Mouse (Mus musculus): Measurements from ENCODE around the gene Shld2. TPM values are rescaled to one million over a fixed set of nuclear protein-coding genes. Genes with fewer than 3 reads are reported as not detected.
"Not testable (repeated sequence)": the region's sequence is repeated elsewhere in the genome, so short reads cannot be mapped to it uniquely, and the experiment has no call there.

Shld2 gene
- polyA plus RNA-seq, 1 experiment from 2014 or later: 9.7 TPM

GRCm38 (mm10) chr14:34316346-34316745, 6.1 kb upstream of the Shld2 start:
- Histone ChIP-seq H3K4me1 (peaks cover 18% of the 10 kb centered on the region), H3K4me2 (no peak overlapping the region), H3K27me3 (replicated peaks) (no peaks in the 10 kb centered on the region), H3K4me3 (no peak overlapping the region), H3K9me3 (replicated peaks) (no peaks in the 10 kb centered on the region), H3K9ac (no peak overlapping the region), H3K27ac (no peak overlapping the region), H3K36me3 (peaks cover 23% of the 10 kb centered on the region)
- ATAC-seq: no peak
- 79% methylated on average over 2 of the region's 2 CpGs for WGBS (ENCODE audit: insufficient replicate concordance)

- Histone ChIP-seq H3K4me2 (peak overlapping the region; percentile 39), H3K27ac (no peak overlapping the region), H3K4me1 (peaks cover 25% of the 10 kb centered on the region), H3K9me3 (replicated peaks) (no peaks in the 10 kb centered on the region), H3K27me3 (replicated peaks) (no peaks in the 10 kb centered on the region), H3K36me3 (peaks cover 12% of the 10 kb centered on the region), H3K9ac (no peak overlapping the region), H3K4me3 (peak overlapping the region; percentile 91; the same call in 1 of the 2 replicates)
- no peak for ATAC-seq
- 69% methylated on average over 3 of the region's 3 CpGs for WGBS (ENCODE audit: insufficient replicate concordance)
These were observed 4.5 kb upstream of the Shld2 start for GRCm38 (mm10) chr14:34314796-34315195.

GRCm38 (mm10) chr14:34314383-34314782, 4.1 kb upstream of the Shld2 start:
- H3K4me3 ChIP-seq: peak overlapping the region; percentile 91; the same call in 1 of the 2 replicates
- not testable (repeated sequence) for H3K36me3 ChIP-seq; H3K9ac ChIP-seq; H3K27me3 ChIP-seq (replicated peaks); H3K9me3 ChIP-seq (replicated peaks); ATAC-seq; H3K27ac ChIP-seq
- 61% methylated on average over 8 of the region's 8 CpGs for WGBS (ENCODE audit: insufficient replicate concordance)
- H3K4me2 ChIP-seq: peak overlapping the region; percentile 39
- peaks cover 29% of the 10 kb centered on the region for H3K4me1 ChIP-seq

- no peaks in the 10 kb centered on the region for H3K27me3 ChIP-seq (replicated peaks)
- ATAC-seq: no peak
- peaks cover 32% of the 10 kb centered on the region for H3K4me1 ChIP-seq
- WGBS (ENCODE audit: insufficient replicate concordance): 53% methylated on average over 3 of the region's 3 CpGs
- H3K9me3 ChIP-seq (replicated peaks): no peaks in the 10 kb centered on the region
- peak overlapping the region; percentile 91 for H3K4me3 ChIP-seq
- peaks cover 6% of the 10 kb centered on the region; the same call in 1 of the 2 replicates for H3K36me3 ChIP-seq
- H3K4me2 ChIP-seq: peak overlapping the region; percentile 39
- H3K27ac ChIP-seq: no peak overlapping the region
- peak overlapping the region; percentile 39; the same call in 1 of the 2 replicates for H3K9ac ChIP-seq
These were observed 3.3 kb upstream of the Shld2 start for GRCm38 (mm10) chr14:34313612-34314011.

- Histone ChIP-seq H3K27ac (0 out of 2 replicates have a peak overlapping the region, but pooled peaks have one; percentile 12), H3K9me3 (replicated peaks) (no peaks in the 10 kb centered on the region), H3K9ac (peak overlapping the region; percentile 91; the same call in 1 of the 2 replicates), H3K4me1 (peaks cover 32% of the 10 kb centered on the region), H3K27me3 (replicated peaks) (no peaks in the 10 kb centered on the region), H3K4me3 (peak overlapping the region; percentile 91), H3K4me2 (peak overlapping the region; percentile 100), H3K36me3 (peaks cover 6% of the 10 kb centered on the region; the same call in 1 of the 2 replicates)
- WGBS (ENCODE audit: insufficient replicate concordance): 28% methylated on average over 5 of the region's 6 CpGs
- ATAC-seq: no peak
These were observed 2.2 kb upstream of the Shld2 start for GRCm38 (mm10) chr14:34312339-34313048.

GRCm38 (mm10) chr14:34311691-34312090, 1.4 kb upstream of the Shld2 start:
- no peak for ATAC-seq
- Histone ChIP-seq H3K36me3 (peaks cover 2% of the 10 kb centered on the region; the same call in 1 of the 2 replicates), H3K9me3 (replicated peaks) (no peaks in the 10 kb centered on the region), H3K9ac (peak overlapping the region; percentile 91), H3K4me3 (peak overlapping the region; percentile 91), H3K27ac (peak overlapping the region; percentile 91; the same call in 1 of the 2 replicates), H3K4me1 (peaks cover 32% of the 10 kb centered on the region), H3K27me3 (replicated peaks) (no peaks in the 10 kb centered on the region), H3K4me2 (peak overlapping the region; percentile 100)
- 2% methylated on average over 4 of the region's 4 CpGs for WGBS (ENCODE audit: insufficient replicate concordance)

GRCm38 (mm10) chr14:34311021-34311631, 833 bp upstream of the Shld2 start:
- Histone ChIP-seq H3K9me3 (replicated peaks) (no peaks in the 10 kb centered on the region), H3K4me2 (peak overlapping the region; percentile 100), H3K4me3 (peak overlapping the region; percentile 91), H3K27me3 (replicated peaks) (no peaks in the 10 kb centered on the region), H3K9ac (peak overlapping the region; percentile 91), H3K36me3 (peaks cover 2% of the 10 kb centered on the region; the same call in 1 of the 2 replicates), H3K4me1 (peaks cover 35% of the 10 kb centered on the region), H3K27ac (peak overlapping the region; percentile 91)
- peak; percentile 3; the same call in 1 of the 2 replicates for ATAC-seq
- under 1% methylated on average over 47 of the region's 47 CpGs for WGBS (ENCODE audit: insufficient replicate concordance)

- Histone ChIP-seq H3K36me3 (peaks cover 2% of the 10 kb centered on the region; the same call in 1 of the 2 replicates), H3K27me3 (replicated peaks) (no peaks in the 10 kb centered on the region), H3K4me2 (peak overlapping the region; percentile 100), H3K9ac (peak overlapping the region; percentile 91), H3K27ac (peak overlapping the region; percentile 91), H3K4me3 (peak overlapping the region; percentile 91), H3K4me1 (peaks cover 35% of the 10 kb centered on the region), H3K9me3 (replicated peaks) (no peaks in the 10 kb centered on the region)
- 5% methylated on average over 5 of the region's 5 CpGs for WGBS (ENCODE audit: insufficient replicate concordance)
- no peak for ATAC-seq
These were observed 423 bp downstream of the Shld2 start for GRCm38 (mm10) chr14:34309907-34310233.

GRCm38 (mm10) chr14:34309266-34309665, 1.0 kb downstream of the Shld2 start:
- H3K4me3 ChIP-seq: peak overlapping the region; percentile 91; the same call in 1 of the 2 replicates
- peak overlapping the region; percentile 91; the same call in 1 of the 2 replicates for H3K9ac ChIP-seq
- no peaks in the 10 kb centered on the region; the same call in 1 of the 2 replicates for H3K36me3 ChIP-seq
- 0 out of 2 replicates have a peak overlapping the region, but pooled peaks have one; percentile 91 for H3K27ac ChIP-seq
- H3K4me2 ChIP-seq: peak overlapping the region; percentile 100
- no peaks in the 10 kb centered on the region for H3K9me3 ChIP-seq (replicated peaks)
- WGBS (ENCODE audit: insufficient replicate concordance): 68% methylated on average over 4 of the region's 4 CpGs
- no peak for ATAC-seq
- no peaks in the 10 kb centered on the region for H3K27me3 ChIP-seq (replicated peaks)
- peaks cover 39% of the 10 kb centered on the region for H3K4me1 ChIP-seq

GRCm38 (mm10) chr14:34303265-34303680, 7.0 kb downstream of the Shld2 start:
- WGBS (ENCODE audit: insufficient replicate concordance): 35% methylated on average over 5 of the region's 5 CpGs
- Histone ChIP-seq H3K27ac (no peak overlapping the region), H3K36me3 (no peaks in the 10 kb centered on the region), H3K9ac (no peak overlapping the region), H3K4me3 (no peak overlapping the region), H3K27me3 (replicated peaks) (no peaks in the 10 kb centered on the region), H3K9me3 (replicated peaks) (no peaks in the 10 kb centered on the region), H3K4me2 (no peak overlapping the region), H3K4me1 (peaks cover 22% of the 10 kb centered on the region; the same call in 1 of the 2 replicates)
- ATAC-seq: no peak

- Histone ChIP-seq H3K4me1 (peaks cover 25% of the 10 kb centered on the region; the same call in 1 of the 2 replicates), H3K9me3 (replicated peaks) (no peaks in the 10 kb centered on the region), H3K4me2 (no peak overlapping the region), H3K9ac (no peak overlapping the region), H3K36me3 (no peaks in the 10 kb centered on the region), H3K27ac (no peak overlapping the region), H3K27me3 (replicated peaks) (no peaks in the 10 kb centered on the region), H3K4me3 (no peak overlapping the region)
- no peak for ATAC-seq
- WGBS (ENCODE audit: insufficient replicate concordance): 72% methylated on average over 5 of the region's 5 CpGs
These were observed 7.5 kb downstream of the Shld2 start for GRCm38 (mm10) chr14:34302681-34303242.
